Comparison of ENCODE assay signal across 10 mouse cellular contexts in the genomic region with DNA sequence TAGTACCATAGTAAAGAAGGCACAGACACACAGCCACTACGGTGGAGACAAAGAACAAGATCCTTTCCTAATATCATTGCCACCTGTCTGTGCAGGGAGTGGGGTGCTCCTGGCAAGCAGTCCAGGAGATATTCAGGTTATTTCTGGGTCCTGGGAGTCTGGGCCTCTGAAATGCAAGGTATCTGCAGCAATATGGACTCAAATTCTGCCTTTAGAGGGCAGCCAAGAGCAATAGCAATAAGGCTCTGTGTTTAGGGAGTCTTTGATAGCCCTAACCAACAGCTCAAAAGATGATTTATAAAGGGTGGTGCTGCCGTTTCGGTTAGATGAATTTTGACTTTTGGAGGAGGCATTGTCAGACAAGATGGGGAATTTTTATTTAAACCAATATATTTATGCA. TPM values are rescaled to one million over a fixed set of nuclear protein-coding genes. Genes with fewer than 3 reads are reported as not detected.
A peak's percentile ranks its signal among the peaks of the same experiment; 100 is the strongest.
DNase-seq lines count a peak whose midpoint lies in the region; ATAC-seq and TF ChIP-seq lines count a peak whose summit lies in the region.
"Had no signal": no experiment of that assay in that cellular context is flagged by ENCODE, and none has a peak within 500 bp of the region (broad histone marks: within the 10 kb centered on the region; RNA-seq: fewer than 3 reads in every experiment).

No protein-coding gene starts in this region.

- no peak for TF ChIP-seq POLR2A in bone marrow, adult 2 months (IDR thresholded peaks at IDR 0.05; ENCODE audit: borderline replicate concordance, control insufficient read depth, low read depth, low read length)

- no peaks in the 10 kb centered on the region for H3K36me3 ChIP-seq in forebrain, postnatal 0 days (ENCODE audit: insufficient read depth)
- H3K36me3 ChIP-seq in forebrain, embryonic 12.5 days (replicated peaks): no peaks in the 10 kb centered on the region
- H3K36me3 ChIP-seq in midbrain, postnatal 0 days (ENCODE audit: insufficient read depth, low read length): no peaks in the 10 kb centered on the region
- H3K36me3 ChIP-seq in midbrain, embryonic 11.5 days (ENCODE audit: control insufficient read depth, insufficient read depth, low read length): no peaks in the 10 kb centered on the region
- no peaks in the 10 kb centered on the region for H3K36me3 ChIP-seq in hindbrain, embryonic 13.5 days
- H3K36me3 ChIP-seq: heart, embryonic 13.5 days; midbrain, embryonic 12.5 days had no signal

- WGBS in forebrain, postnatal 0 days: 81% methylated on average over 3 of the region's 3 CpGs
- WGBS in forebrain, embryonic 12.5 days: 83% methylated on average over 3 of the region's 3 CpGs
- WGBS in midbrain, postnatal 0 days: 82% methylated on average over 3 of the region's 3 CpGs
- 85% methylated on average over 3 of the region's 3 CpGs for WGBS in midbrain, embryonic 11.5 days
- 29% methylated on average over 3 of the region's 3 CpGs for WGBS in bone marrow, adult 2 months
- WGBS in hindbrain, embryonic 13.5 days: 90% methylated on average over 3 of the region's 3 CpGs

- no peak overlapping the region for H3K27ac ChIP-seq in forebrain, postnatal 0 days (ENCODE audit: low read depth, low read length)
- no peak overlapping the region for H3K27ac ChIP-seq in forebrain, embryonic 12.5 days
- H3K27ac ChIP-seq in midbrain, postnatal 0 days (ENCODE audit: low read depth, low read length): no peak overlapping the region
- no peak overlapping the region for H3K27ac ChIP-seq in midbrain, embryonic 11.5 days (ENCODE audit: low read depth, low read length)
- no peak overlapping the region for H3K27ac ChIP-seq in bone marrow, adult 2 months (ENCODE audit: control insufficient read depth, insufficient read depth, low read depth, low read length, poor library complexity)
- no peak overlapping the region for H3K27ac ChIP-seq in hindbrain, embryonic 13.5 days
- H3K27ac ChIP-seq: heart, embryonic 13.5 days; midbrain, embryonic 12.5 days had no signal

- no peaks in the 10 kb centered on the region for H3K4me1 ChIP-seq in forebrain, postnatal 0 days (ENCODE audit: insufficient read depth)
- H3K4me1 ChIP-seq in forebrain, embryonic 12.5 days: no peaks in the 10 kb centered on the region; the same call in 1 of the 2 replicates
- no peaks in the 10 kb centered on the region for H3K4me1 ChIP-seq in midbrain, postnatal 0 days (ENCODE audit: insufficient read depth, low read length)
- no peaks in the 10 kb centered on the region for H3K4me1 ChIP-seq in midbrain, embryonic 11.5 days (ENCODE audit: control insufficient read depth, insufficient read depth, low read length)
- H3K4me1 ChIP-seq in bone marrow, adult 2 months (ENCODE audit: control insufficient read depth, insufficient read depth, low read length): no peaks in the 10 kb centered on the region
- H3K4me1 ChIP-seq in hindbrain, embryonic 13.5 days (replicated peaks): no peaks in the 10 kb centered on the region
- H3K4me1 ChIP-seq: heart, embryonic 13.5 days; midbrain, embryonic 12.5 days had no signal

- TF ChIP-seq CTCF in forebrain, postnatal 0 days (IDR thresholded peaks at IDR 0.05; ENCODE audit: low read depth): peak; percentile 62
- TF ChIP-seq CTCF in midbrain, postnatal 0 days (IDR thresholded peaks at IDR 0.05): peak; percentile 73
- 0 out of 2 replicates have a peak, but pooled peaks have one; percentile 7 for TF ChIP-seq CTCF in bone marrow, adult 2 months (IDR thresholded peaks at IDR 0.05; ENCODE audit: control insufficient read depth, insufficient read depth, low read length)

- no peak; the same call in 1 of the 2 replicates for ATAC-seq in forebrain, postnatal 0 days
- ATAC-seq in forebrain, embryonic 12.5 days (ENCODE audit: low FRiP score): no peak
- ATAC-seq in midbrain, postnatal 0 days (ENCODE audit: low FRiP score): no peak
- no peak for ATAC-seq in midbrain, embryonic 11.5 days (ENCODE audit: low FRiP score)
- peak; percentile 96 for ATAC-seq in megakaryocyte-erythroid progenitor cell, adult 5-6 weeks (replicated peaks; ENCODE audit: low FRiP score, low TSS enrichment, poor library complexity, severe bottlenecking)
- ATAC-seq in hindbrain, embryonic 13.5 days (ENCODE audit: low FRiP score): no peak

- H3K9ac ChIP-seq in forebrain, postnatal 0 days: no peak overlapping the region
- no peak overlapping the region for H3K9ac ChIP-seq in forebrain, embryonic 12.5 days
- no peak overlapping the region for H3K9ac ChIP-seq in midbrain, postnatal 0 days (replicated peaks; ENCODE audit: low read length, poor library complexity, severe bottlenecking)
- no peak overlapping the region for H3K9ac ChIP-seq in midbrain, embryonic 11.5 days (ENCODE audit: low read length)
- no peak overlapping the region for H3K9ac ChIP-seq in hindbrain, embryonic 13.5 days
- H3K9ac ChIP-seq: heart, embryonic 13.5 days; midbrain, embryonic 12.5 days had no signal

- no peak overlapping the region for H3K4me2 ChIP-seq in forebrain, postnatal 0 days (ENCODE audit: low read depth)
- H3K4me2 ChIP-seq in forebrain, embryonic 12.5 days: no peak overlapping the region
- H3K4me2 ChIP-seq in midbrain, postnatal 0 days (ENCODE audit: low read depth, low read length, poor library complexity, severe bottlenecking): no peak overlapping the region
- H3K4me2 ChIP-seq in midbrain, embryonic 11.5 days: no peak overlapping the region
- H3K4me2 ChIP-seq in hindbrain, embryonic 13.5 days: no peak overlapping the region
- H3K4me2 ChIP-seq: heart, embryonic 13.5 days; midbrain, embryonic 12.5 days had no signal

- no peak overlapping the region for H3K4me3 ChIP-seq in forebrain, postnatal 0 days (ENCODE audit: low read depth, low read length)
- H3K4me3 ChIP-seq in forebrain, embryonic 12.5 days (replicated peaks): no peak overlapping the region
- no peak overlapping the region for H3K4me3 ChIP-seq in midbrain, postnatal 0 days (ENCODE audit: low read depth, low read length)
- H3K4me3 ChIP-seq in midbrain, embryonic 11.5 days (ENCODE audit: low read depth, low read length): no peak overlapping the region
- no peak overlapping the region for H3K4me3 ChIP-seq in bone marrow, adult 2 months (replicated peaks; ENCODE audit: control insufficient read depth, low read depth, low read length)
- no peak overlapping the region for H3K4me3 ChIP-seq in hindbrain, embryonic 13.5 days
- H3K4me3 ChIP-seq: heart, embryonic 13.5 days; midbrain, embryonic 12.5 days had no signal

- no peaks in the 10 kb centered on the region for H3K9me3 ChIP-seq in forebrain, postnatal 0 days (ENCODE audit: low read length)
- H3K9me3 ChIP-seq in forebrain, embryonic 12.5 days: no peaks in the 10 kb centered on the region
- H3K9me3 ChIP-seq in midbrain, postnatal 0 days (ENCODE audit: low read length): no peaks in the 10 kb centered on the region
- no peaks in the 10 kb centered on the region for H3K9me3 ChIP-seq in midbrain, embryonic 11.5 days (ENCODE audit: control insufficient read depth, low read length)
- no peaks in the 10 kb centered on the region for H3K9me3 ChIP-seq in hindbrain, embryonic 13.5 days
- H3K9me3 ChIP-seq: heart, embryonic 13.5 days; midbrain, embryonic 12.5 days had no signal

- DNase-seq in forebrain, postnatal 0 days: peak; percentile 27
- DNase-seq in midbrain, postnatal 0 days (ENCODE audit: low spot score): peak; percentile 22
- DNase-seq in midbrain, embryonic 11.5 days (ENCODE audit: low spot score, missing footprints): no peak
- DNase-seq in kidney, adult 9 months: peak; percentile 33

- H3K27me3 ChIP-seq in forebrain, postnatal 0 days (ENCODE audit: insufficient read depth, low read length): no peaks in the 10 kb centered on the region
- no peaks in the 10 kb centered on the region for H3K27me3 ChIP-seq in forebrain, embryonic 12.5 days
- no peaks in the 10 kb centered on the region for H3K27me3 ChIP-seq in midbrain, postnatal 0 days (ENCODE audit: insufficient read depth, low read length)
- H3K27me3 ChIP-seq in midbrain, embryonic 11.5 days (ENCODE audit: control insufficient read depth, insufficient read depth, low read length): no peaks in the 10 kb centered on the region
- H3K27me3 ChIP-seq in hindbrain, embryonic 13.5 days: no peaks in the 10 kb centered on the region
- H3K27me3 ChIP-seq: heart, embryonic 13.5 days had no signal

RNA-seq across cellular contexts. Expression of gene Gcsam, which starts 0.9 kb away (rescaled TPM):
- total RNA-seq in forebrain, postnatal 0 days (2014; rRNA removed): not detected in 2 replicates
- polyA plus RNA-seq in forebrain, postnatal 0 days (2015; fragmentation: Nextera tagmentation; extraction: Ambion mirVana): not detected in 2 replicates
- polyA plus RNA-seq in forebrain, embryonic 12.5 days (2016; fragmentation: Nextera tagmentation; extraction: Ambion mirVana): not detected in 2 replicates
- not detected in 2 replicates for total RNA-seq in midbrain, postnatal 0 days (2014; rRNA removed)
- not detected in 2 replicates for polyA plus RNA-seq in midbrain, postnatal 0 days (2015; fragmentation: Nextera tagmentation; extraction: Ambion mirVana)
- polyA plus RNA-seq in midbrain, embryonic 11.5 days (2014; fragmentation: Nextera tagmentation; extraction: Ambion mirVana): 0.14 TPM in 1 of 2 replicates, not detected in the other
- polyA plus RNA-seq in bone marrow, adult 2 months (2011; ENCODE audit: insufficient read depth, insufficient read length, low replicate concordance, missing spikeins): 6.8 and 7.9 TPM in 2 replicates
- total RNA-seq in megakaryocyte-erythroid progenitor cell, adult 5-6 weeks (2014; fragmentation: Nextera tagmentation): 0.27 TPM in 1 of 2 replicates, not detected in the other
- total RNA-seq in megakaryocyte-erythroid progenitor cell, adult 5-6 weeks (2017): 0.38 and 1.1 TPM in 2 replicates
- not detected in 2 replicates for polyA plus RNA-seq in hindbrain, embryonic 13.5 days (2015; fragmentation: Nextera tagmentation; extraction: Ambion mirVana)
- polyA plus RNA-seq: heart, embryonic 13.5 days had no signal

RNA-seq across cellular contexts. Expression of gene BC016579, which starts 44.6 kb away (rescaled TPM):
- 0.23 TPM in 1 of 2 replicates, not detected in the other for total RNA-seq in forebrain, postnatal 0 days (2014; rRNA removed)
- polyA plus RNA-seq in forebrain, postnatal 0 days (2015; fragmentation: Nextera tagmentation; extraction: Ambion mirVana): not detected in 2 replicates
- 0.11 and 0.18 TPM in 2 replicates for polyA plus RNA-seq in forebrain, embryonic 12.5 days (2016; fragmentation: Nextera tagmentation; extraction: Ambion mirVana)
- not detected in 2 replicates for total RNA-seq in midbrain, postnatal 0 days (2014; rRNA removed)
- not detected in 2 replicates for polyA plus RNA-seq in midbrain, postnatal 0 days (2015; fragmentation: Nextera tagmentation; extraction: Ambion mirVana)
- 0.08 TPM in 1 of 2 replicates, not detected in the other for polyA plus RNA-seq in midbrain, embryonic 11.5 days (2014; fragmentation: Nextera tagmentation; extraction: Ambion mirVana)
- polyA plus RNA-seq in bone marrow, adult 2 months (2011; ENCODE audit: insufficient read depth, insufficient read length, low replicate concordance, missing spikeins): 1.1 and 1.4 TPM in 2 replicates
- not detected in 2 replicates for total RNA-seq in megakaryocyte-erythroid progenitor cell, adult 5-6 weeks (2014; fragmentation: Nextera tagmentation)
- total RNA-seq in megakaryocyte-erythroid progenitor cell, adult 5-6 weeks (2017): 0.91 TPM in 1 of 2 replicates, not detected in the other
- polyA plus RNA-seq in hindbrain, embryonic 13.5 days (2015; fragmentation: Nextera tagmentation; extraction: Ambion mirVana): not detected in 2 replicates
- polyA plus RNA-seq: heart, embryonic 13.5 days had no signal

Comparison
In these comparisons a context has a peak if more than half of its experiments do, and no peak if none do; other contexts are left out.
1. CTCF ChIP-seq: peak in every context shown above with its lines; median percentile 73 in midbrain, postnatal 0 days; 62 in forebrain, postnatal 0 days; 7 in bone marrow, adult 2 months.